Mouse (Mus musculus) monocyte, adult 59 days (primary cell): ENCODE measurements around the gene Pnldc1. TPM values are rescaled to one million over a fixed set of nuclear protein-coding genes. Genes with fewer than 3 reads are reported as not detected.

Experiments used
- total RNA-seq, 2 experiments: library from RNA; stranded (reverse); gene quantifications; one replicate each; pipeline ENCODE4 v1.2.4; 2023

Gene Pnldc1
- 1 to 10 TPM in 1 of 2 experiments, under 1 TPM in 1; 0.94 to 1.2 TPM for total RNA-seq

DNA sequence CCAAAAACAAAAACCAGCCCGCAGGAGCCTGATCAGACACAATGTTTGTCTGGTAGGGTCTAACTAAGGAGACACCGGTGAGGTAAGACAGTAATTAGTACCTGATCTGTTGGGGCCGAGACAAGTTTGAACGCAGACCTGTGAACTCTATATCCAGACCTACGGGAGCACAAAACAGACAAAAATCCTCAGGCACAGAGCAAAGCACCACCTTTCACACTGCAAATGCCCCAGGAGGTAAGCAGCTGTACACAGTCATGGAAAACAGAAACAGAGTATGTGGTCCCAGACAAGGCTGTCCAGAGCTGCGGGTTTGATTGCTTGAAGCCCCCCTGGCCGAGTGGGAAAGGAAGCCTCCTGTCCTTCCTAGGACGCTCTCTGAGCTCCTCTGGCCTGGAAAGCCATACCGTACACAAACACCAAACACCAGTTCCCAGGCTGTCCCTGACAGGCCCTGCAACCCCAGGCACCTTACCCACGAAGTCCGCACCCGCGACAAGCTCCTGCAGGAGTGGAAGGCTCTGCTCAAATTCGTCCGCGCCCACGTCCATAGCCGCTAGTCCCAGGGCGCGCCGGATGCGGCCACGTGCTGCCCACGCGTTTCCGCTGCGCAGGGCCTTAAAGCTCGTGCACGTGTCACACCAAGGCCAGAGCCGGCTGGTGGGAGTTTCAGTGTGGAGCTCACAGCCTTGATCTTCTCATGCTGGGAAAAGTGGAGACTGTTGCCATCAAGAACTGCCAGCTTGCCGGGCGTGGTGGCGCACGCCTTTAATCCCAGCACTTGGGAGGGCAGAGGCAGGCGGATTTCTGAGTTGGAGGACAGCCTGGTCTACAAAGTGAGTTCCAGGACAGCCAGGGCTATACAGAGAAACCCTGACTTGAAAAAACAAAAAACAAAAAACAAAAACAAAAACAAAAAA lies at the start of gene Pnldc1:
Gene Pnldc1, minus strand, starts transcription at position 870 of the 920 bp plus-strand sequence.

DNA sequence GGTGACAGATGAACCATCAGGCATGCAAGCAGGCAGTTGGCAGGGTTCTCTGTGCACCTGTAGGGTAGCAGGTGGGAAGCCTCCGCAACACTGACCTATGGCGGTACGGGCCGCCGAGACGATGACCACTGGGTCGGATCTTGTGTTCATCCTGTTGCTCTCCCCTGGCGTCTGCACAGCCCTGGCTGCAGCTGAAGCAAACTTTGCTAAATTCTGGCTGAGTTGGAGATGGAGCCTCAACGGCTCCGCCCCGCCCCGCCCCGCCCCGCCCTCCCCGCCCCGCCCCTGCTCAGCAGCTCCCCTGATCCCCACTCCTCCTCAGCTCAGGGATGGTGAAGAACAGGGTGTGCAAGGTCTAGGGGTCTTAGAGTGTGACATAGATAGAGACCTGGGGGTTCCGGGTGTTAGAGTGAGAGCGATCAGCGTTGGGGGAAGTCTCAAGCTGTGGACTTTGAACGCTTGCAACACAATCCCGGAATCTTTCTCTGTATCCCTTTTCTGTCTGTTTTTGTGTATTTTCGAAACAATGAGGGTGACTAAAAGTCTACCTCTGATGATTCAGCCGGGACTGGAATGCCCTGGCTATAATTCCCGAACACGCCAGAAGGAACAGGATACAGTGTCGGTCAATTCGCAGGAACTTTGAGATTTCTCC lies 30.2 kb upstream of the Pnldc1 start, which contains the start of gene Acat3:
Gene Acat3, minus strand, starts transcription at position 450 of the 655 bp plus-strand sequence.

DNA sequence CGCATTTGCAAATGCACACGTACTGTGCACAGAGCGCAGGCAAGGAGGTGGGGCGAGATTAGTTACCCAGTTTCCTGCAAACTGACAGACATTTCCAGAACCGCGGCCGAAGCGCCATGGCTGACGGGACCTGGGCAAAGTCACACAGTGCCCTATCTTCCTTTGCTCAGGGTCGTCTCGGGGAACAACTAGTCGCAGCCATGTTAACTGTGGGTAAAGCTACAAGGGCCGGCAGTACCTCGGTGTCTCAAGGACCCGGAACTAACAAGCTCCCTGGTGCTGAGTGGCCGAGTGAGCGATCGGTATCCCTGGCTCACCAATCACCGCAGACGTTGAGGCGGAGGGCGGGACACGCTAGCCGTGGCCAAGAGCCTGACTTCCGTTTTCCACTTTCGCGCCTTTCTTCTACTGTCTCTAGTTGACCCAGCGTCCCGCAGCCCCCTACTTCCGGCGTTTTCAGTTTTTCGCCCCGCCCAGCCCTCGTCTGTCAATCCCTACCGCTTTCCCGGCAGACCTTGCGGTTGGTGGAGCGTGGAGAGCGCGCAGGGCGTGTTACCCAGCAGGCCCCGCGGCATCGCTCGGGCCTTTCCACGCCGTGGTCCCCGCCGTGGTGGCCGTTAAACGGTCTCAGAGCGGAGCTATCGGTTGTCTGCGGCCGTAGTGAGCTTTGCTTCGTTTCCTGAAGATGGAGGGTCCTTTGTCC lies 6.0 kb upstream of the Pnldc1 start, which contains the start of gene Mrpl18:
Gene Mrpl18, minus strand, starts transcription at position 465 of the 703 bp plus-strand sequence.

DNA sequence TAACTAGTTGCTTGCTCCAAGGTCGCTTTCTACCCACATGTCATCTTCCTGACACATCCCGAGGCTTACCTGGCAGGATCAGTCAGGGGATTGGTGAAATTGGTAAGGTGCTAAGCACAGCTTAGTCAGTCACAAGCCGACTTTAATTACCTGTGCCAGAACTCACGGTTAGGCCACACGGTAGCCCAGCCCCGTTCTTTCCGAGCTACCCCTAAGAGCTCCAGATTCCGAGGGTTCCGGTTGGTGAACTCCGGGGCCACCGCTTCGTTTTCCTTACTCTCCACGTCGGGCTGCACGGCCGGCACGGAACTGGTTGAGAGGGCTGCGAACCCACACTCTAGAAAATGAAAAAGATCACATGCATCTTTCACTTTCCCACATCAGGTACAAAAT lies 5.5 kb upstream of the Pnldc1 start, which contains the start of gene Tcp1:
Gene Tcp1, plus strand, starts transcription at position 214 of the 393 bp plus-strand sequence.

DNA sequence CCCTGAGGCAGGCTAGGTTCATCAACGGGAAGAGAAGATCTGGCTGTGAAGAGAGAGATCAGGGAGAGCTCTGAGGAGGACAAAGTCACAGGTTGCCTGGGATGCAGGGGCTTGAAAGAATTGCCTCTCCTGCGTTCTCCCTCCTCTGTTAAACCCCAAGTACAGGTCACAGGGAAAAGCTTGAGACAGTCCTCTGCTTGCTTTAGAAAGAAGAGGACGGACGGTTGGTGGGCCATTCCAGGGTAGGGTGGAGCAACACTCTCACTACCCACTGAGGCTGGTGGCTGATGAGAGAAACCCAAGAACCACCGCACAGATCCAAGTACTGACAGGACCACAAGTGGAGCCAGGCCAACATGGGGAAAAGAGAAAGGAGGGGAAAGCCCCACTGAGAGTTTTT lies 34.3 kb downstream of the Pnldc1 start, which contains the start of gene Mrgprh:
Gene Mrgprh, plus strand, starts transcription at position 301 of the 400 bp plus-strand sequence.

DNA sequence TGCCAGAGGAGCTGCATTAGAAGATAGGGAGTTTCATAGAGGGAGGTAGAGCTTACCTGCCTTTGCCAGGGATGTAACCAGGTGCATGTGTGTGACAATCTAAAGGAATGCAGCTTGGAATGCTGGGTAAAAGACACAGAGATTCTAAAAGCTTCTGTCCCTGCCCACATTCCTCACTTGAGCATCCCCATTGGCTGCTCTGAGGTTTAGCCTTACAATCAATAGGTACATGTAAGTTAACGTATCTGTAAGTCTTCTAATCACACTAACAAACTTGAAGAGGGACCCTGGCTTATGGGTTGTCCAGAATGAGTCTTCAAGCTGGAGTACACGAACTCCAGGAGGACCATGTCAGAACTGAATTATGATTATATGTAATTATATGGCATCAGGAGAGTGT lies 42.0 kb downstream of the Pnldc1 start, which contains the start of gene Mas1:
Gene Mas1, minus strand, starts transcription at position 101 of the 400 bp plus-strand sequence.

Other genes starting within 250 kb of the Pnldc1 start
- not detected for gene Slc22a1, start 234.4 kb downstream of the Pnldc1 start, total RNA-seq
- 1 to 10 TPM; 4.3 to 5.1 TPM for gene Igf2r, start 140.6 kb downstream of the Pnldc1 start, total RNA-seq
- gene Mas1, start 42.1 kb downstream of the Pnldc1 start, total RNA-seq = not detected
- gene Mrgprh, start 34.2 kb downstream of the Pnldc1 start, total RNA-seq = not detected
- gene Tcp1, start 5.5 kb upstream of the Pnldc1 start, total RNA-seq = 100 to 1,000 TPM; 117 to 128 TPM
- gene Mrpl18, start 6.1 kb upstream of the Pnldc1 start, total RNA-seq = 10 to 100 TPM; 28.9 to 35.7 TPM
- gene Acat3, start 30.4 kb upstream of the Pnldc1 start, total RNA-seq = not detected
- 10 to 100 TPM; 11.8 to 13.7 TPM for gene Acat2, start 50.5 kb upstream of the Pnldc1 start, total RNA-seq
- 10 to 100 TPM; 93.7 to 96.9 TPM for gene Wtap, start 83.9 kb upstream of the Pnldc1 start, total RNA-seq
- 100 to 1,000 TPM; 142 to 150 TPM for gene Sod2, start 96.6 kb upstream of the Pnldc1 start, total RNA-seq
- gene Gpr31b, start 142.1 kb upstream of the Pnldc1 start, total RNA-seq = 10 to 100 TPM in 1 of 2 experiments, 1 to 10 TPM in 1; 9.9 to 11.6 TPM
- gene Tcp10b, start 150.9 kb upstream of the Pnldc1 start, total RNA-seq = not detected
- gene Unc93a, start 221.6 kb upstream of the Pnldc1 start, total RNA-seq = under 1 TPM in 1 of 2 experiments, not detected in 1; 0.33 TPM